Mouse (Mus musculus): Measurements from ENCODE around the gene Cemip. TPM values are rescaled to one million over a fixed set of nuclear protein-coding genes. Genes with fewer than 3 reads are reported as not detected.
"Not testable (repeated sequence)": the region's sequence is repeated elsewhere in the genome, so short reads cannot be mapped to it uniquely, and the experiment has no call there.

Cemip gene
- 7.0 and 7.2 TPM in 2 replicates for polyA plus RNA-seq (2012; rRNA removed)

DNA sequence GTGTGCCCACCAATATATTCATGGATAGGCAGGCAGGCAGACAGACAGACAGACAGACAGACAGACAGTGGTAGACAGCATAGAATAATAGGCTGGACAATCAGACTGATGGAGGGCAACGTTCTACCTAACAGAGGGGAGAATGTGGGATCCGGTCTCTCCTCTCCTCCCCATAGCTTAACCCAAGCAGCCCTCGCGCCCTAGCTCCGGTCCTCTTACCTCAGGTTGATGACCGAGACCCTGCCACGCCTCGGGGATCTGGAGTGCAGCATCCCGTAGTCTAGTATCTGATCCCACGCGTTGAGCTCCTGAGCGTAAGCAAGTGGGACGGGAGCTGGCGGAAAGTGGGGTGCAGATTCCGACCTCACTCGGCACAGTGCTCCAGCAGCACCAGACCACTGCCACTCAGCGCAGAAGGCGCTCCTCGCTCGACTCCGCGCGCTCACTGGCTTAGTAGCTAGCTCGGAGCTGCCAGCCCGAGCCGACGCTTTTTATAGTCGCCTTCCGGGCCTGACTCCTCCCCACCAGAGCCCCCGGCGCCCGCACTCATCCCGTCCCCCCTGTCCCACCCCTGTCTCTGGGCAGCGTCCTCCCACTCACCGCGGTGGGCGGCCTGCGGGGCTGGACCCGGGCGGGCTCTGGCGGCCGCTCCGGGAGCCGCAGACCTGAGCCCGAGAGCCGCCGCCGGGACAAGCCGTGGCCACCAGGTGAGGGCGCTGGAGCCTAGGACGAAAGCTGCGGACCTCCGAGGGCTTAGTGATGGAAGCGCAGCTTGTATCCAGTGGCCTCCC is at the start of gene Cemip:
Gene Cemip (minus strand): TSS at position 464 of the 791 bp plus-strand sequence.
- H3K36me3 ChIP-seq (ENCODE audit: control insufficient read depth, insufficient read depth, low read length) = no peaks in the 10 kb centered on the region
- TF ChIP-seq CTCF (IDR thresholded peaks at IDR 0.05; ENCODE audit: control insufficient read depth, insufficient read depth, insufficient replicate concordance, low read depth, low read length) = peak; percentile 28; the same call in 1 of the 2 replicates
- TF ChIP-seq POLR2A (IDR thresholded peaks at IDR 0.05; ENCODE audit: control insufficient read depth, low read depth, low read length) = no peak
- H3K27me3 ChIP-seq (ENCODE audit: control insufficient read depth, insufficient read depth, low read length) = no peaks in the 10 kb centered on the region
- peak within 1 kb of the TSS; percentile 2 for H3K4me3 ChIP-seq (ENCODE audit: control insufficient read depth, low read depth, low read length)
- no peak within 1 kb of the TSS for H3K27ac ChIP-seq (ENCODE audit: control insufficient read depth, insufficient read depth, low read depth, low read length)
- H3K4me1 ChIP-seq (ENCODE audit: control insufficient read depth, insufficient read depth, low read length) = peaks cover 7% of the 10 kb centered on the region

DNA sequence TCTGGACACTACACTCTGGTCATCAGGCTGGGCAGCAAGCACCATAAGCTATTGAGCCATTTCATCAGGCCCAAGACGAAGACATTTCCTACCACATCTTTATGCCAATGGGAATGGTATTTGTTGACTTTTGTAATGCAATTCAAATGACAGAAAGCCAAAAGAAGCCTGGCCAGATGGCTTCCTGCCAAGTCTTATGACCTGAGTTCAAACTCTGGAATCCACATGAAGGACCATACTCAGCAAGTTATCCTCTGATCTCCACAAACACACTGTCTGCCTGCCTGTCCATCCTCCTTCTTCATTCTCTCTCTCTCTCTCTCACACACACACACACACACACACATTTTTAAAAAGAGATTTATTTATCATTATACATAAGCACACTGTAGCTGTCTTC is 46.4 kb upstream of the Cemip start:
- Histone ChIP-seq H3K27ac (ENCODE audit: control insufficient read depth, insufficient read depth, low read depth, low read length) (no peak overlapping the region), H3K4me1 (ENCODE audit: control insufficient read depth, insufficient read depth, low read length) (peaks cover 6% of the 10 kb centered on the region; the same call in 1 of the 2 replicates), H3K4me3 (ENCODE audit: control insufficient read depth, low read depth, low read length) (no peak overlapping the region), H3K27me3 (ENCODE audit: control insufficient read depth, insufficient read depth, low read length) (no peaks in the 10 kb centered on the region), H3K36me3 (ENCODE audit: control insufficient read depth, insufficient read depth, low read length) (no peaks in the 10 kb centered on the region)
- TF ChIP-seq CTCF (IDR thresholded peaks at IDR 0.05; ENCODE audit: control insufficient read depth, insufficient read depth, insufficient replicate concordance, low read depth, low read length) (no peak), POLR2A (IDR thresholded peaks at IDR 0.05; ENCODE audit: control insufficient read depth, low read depth, low read length) (no peak)

DNA sequence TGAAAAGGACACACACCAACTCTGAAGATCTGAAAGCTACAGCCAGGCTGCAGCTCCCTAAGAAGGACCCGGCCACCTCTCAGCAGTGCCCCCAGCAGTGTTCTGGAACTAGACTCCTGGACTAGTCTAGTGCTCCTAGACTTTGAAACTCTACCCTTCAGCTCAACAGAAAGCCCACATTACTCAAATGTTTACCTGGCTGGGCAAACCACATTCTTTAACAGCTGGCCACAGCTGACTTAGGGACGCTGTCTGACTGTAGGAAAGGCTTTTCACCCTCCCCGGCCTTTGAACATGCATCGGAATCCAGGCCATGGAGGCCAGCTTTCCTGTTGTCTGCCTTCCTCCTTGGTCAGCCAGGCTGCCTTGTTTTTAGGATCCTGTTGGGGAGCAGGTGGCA is 45.4 kb upstream of the Cemip start:
- TF ChIP-seq POLR2A (IDR thresholded peaks at IDR 0.05; ENCODE audit: control insufficient read depth, low read depth, low read length) = no peak
- Histone ChIP-seq H3K27me3 (ENCODE audit: control insufficient read depth, insufficient read depth, low read length) (no peaks in the 10 kb centered on the region), H3K4me3 (ENCODE audit: control insufficient read depth, low read depth, low read length) (no peak overlapping the region), H3K4me1 (ENCODE audit: control insufficient read depth, insufficient read depth, low read length) (peaks cover 2% of the 10 kb centered on the region; the same call in 1 of the 2 replicates), H3K27ac (ENCODE audit: control insufficient read depth, insufficient read depth, low read depth, low read length) (no peak overlapping the region), H3K36me3 (ENCODE audit: control insufficient read depth, insufficient read depth, low read length) (no peaks in the 10 kb centered on the region)

GRCm38 (mm10) chr7:84128661-84129060 is 42.4 kb upstream of the Cemip start:
- TF ChIP-seq POLR2A (IDR thresholded peaks at IDR 0.05; ENCODE audit: control insufficient read depth, low read depth, low read length) = no peak
- no peak for TF ChIP-seq CTCF (IDR thresholded peaks at IDR 0.05; ENCODE audit: control insufficient read depth, insufficient read depth, insufficient replicate concordance, low read depth, low read length)
- H3K36me3 ChIP-seq (ENCODE audit: control insufficient read depth, insufficient read depth, low read length) = no peaks in the 10 kb centered on the region
- H3K4me3 ChIP-seq (ENCODE audit: control insufficient read depth, low read depth, low read length) = no peak overlapping the region
- H3K27ac ChIP-seq (ENCODE audit: control insufficient read depth, insufficient read depth, low read depth, low read length) = no peak overlapping the region
- H3K27me3 ChIP-seq (ENCODE audit: control insufficient read depth, insufficient read depth, low read length) = no peaks in the 10 kb centered on the region
- H3K4me1 ChIP-seq (ENCODE audit: control insufficient read depth, insufficient read depth, low read length) = no peaks in the 10 kb centered on the region

GRCm38 (mm10) chr7:84125730-84126129 is 39.4 kb upstream of the Cemip start:
- TF ChIP-seq CTCF (IDR thresholded peaks at IDR 0.05; ENCODE audit: control insufficient read depth, insufficient read depth, insufficient replicate concordance, low read depth, low read length) = no peak
- TF ChIP-seq POLR2A (IDR thresholded peaks at IDR 0.05; ENCODE audit: control insufficient read depth, low read depth, low read length) = no peak
- Histone ChIP-seq H3K27ac (ENCODE audit: control insufficient read depth, insufficient read depth, low read depth, low read length) (no peak overlapping the region), H3K4me1 (ENCODE audit: control insufficient read depth, insufficient read depth, low read length) (no peaks in the 10 kb centered on the region), H3K4me3 (ENCODE audit: control insufficient read depth, low read depth, low read length) (no peak overlapping the region), H3K36me3 (ENCODE audit: control insufficient read depth, insufficient read depth, low read length) (no peaks in the 10 kb centered on the region), H3K27me3 (ENCODE audit: control insufficient read depth, insufficient read depth, low read length) (no peaks in the 10 kb centered on the region)

DNA sequence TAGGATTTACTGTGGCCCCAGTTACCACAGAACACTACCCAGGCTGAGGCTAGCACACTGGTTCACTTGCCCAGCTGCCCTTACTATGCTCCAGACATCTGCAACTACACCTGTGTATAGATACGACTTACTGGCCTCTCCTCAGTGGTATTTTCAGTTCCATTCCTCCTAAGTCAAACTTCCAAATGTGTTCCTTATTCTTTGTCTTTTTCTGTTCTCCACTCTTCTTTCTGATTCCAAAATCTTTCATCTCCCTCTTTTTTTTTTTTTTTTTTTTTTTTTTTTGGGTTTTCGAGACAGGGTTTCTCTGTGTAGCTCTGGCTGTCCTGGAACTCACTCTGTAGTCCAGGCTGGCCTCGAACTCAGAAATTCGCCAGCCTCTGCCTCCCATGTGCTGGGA is 37.3 kb upstream of the Cemip start:
- not testable (repeated sequence) for H3K4me3 ChIP-seq (ENCODE audit: control insufficient read depth, low read depth, low read length); H3K27ac ChIP-seq (ENCODE audit: control insufficient read depth, insufficient read depth, low read depth, low read length); H3K4me1 ChIP-seq (ENCODE audit: control insufficient read depth, insufficient read depth, low read length); H3K36me3 ChIP-seq (ENCODE audit: control insufficient read depth, insufficient read depth, low read length); H3K27me3 ChIP-seq (ENCODE audit: control insufficient read depth, insufficient read depth, low read length)

DNA sequence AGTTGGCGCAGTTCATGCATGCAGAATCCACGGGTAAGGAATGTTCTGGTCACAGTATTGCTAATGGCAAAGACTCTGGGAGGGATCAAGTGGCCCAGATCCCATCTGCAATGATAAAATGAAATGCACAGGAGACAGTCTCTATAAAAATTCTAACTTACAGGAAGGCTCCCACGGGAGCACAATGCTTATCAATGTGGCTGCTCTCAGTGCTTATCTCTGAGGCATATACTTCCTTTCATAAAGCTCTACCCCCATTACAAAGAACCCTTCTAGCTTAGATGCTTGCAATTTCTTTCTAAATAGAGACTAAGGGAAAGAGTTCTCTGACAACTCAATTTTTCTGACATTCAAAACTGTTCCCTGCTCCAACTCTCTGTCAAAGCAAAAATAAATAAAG is 35.5 kb upstream of the Cemip start:
- TF ChIP-seq POLR2A (IDR thresholded peaks at IDR 0.05; ENCODE audit: control insufficient read depth, low read depth, low read length) (no peak), CTCF (IDR thresholded peaks at IDR 0.05; ENCODE audit: control insufficient read depth, insufficient read depth, insufficient replicate concordance, low read depth, low read length) (no peak)
- no peaks in the 10 kb centered on the region for H3K27me3 ChIP-seq (ENCODE audit: control insufficient read depth, insufficient read depth, low read length)
- no peaks in the 10 kb centered on the region for H3K36me3 ChIP-seq (ENCODE audit: control insufficient read depth, insufficient read depth, low read length)
- H3K4me1 ChIP-seq (ENCODE audit: control insufficient read depth, insufficient read depth, low read length) = no peaks in the 10 kb centered on the region; the same call in 1 of the 2 replicates
- H3K27ac ChIP-seq (ENCODE audit: control insufficient read depth, insufficient read depth, low read depth, low read length) = no peak overlapping the region
- no peak overlapping the region for H3K4me3 ChIP-seq (ENCODE audit: control insufficient read depth, low read depth, low read length)
